Mouse (Mus musculus): Measurements from ENCODE around the gene Uimc1. TPM values are rescaled to one million over a fixed set of nuclear protein-coding genes. Genes with fewer than 3 reads are reported as not detected.

Gene Uimc1
- polyA plus RNA-seq, 1 experiment from 2014 or later: 24.9 TPM

DNA sequence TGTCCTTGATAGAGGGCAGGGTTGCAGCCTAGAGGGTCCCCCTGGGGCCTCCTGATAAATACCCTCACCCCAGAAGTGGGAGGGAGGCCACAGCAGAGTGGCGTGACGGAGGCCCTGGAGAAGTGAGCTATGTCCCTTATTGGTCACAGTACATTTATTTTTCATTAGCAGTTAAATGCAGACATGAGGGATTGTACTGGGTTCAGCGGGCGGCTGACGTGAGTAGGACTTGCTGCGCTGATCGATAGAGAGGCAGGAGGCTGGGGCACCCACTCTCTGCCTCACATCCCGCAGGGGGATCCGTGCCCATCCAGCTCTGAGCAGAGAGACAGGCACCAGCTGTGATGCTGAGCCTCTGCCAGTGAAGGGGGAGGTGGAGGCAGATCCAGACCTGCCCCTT is 112.7 kb downstream of the Uimc1 start:
- H3K4me3 ChIP-seq (ENCODE audit: low read length): no peak overlapping the region
- 0 out of 2 replicates have a peak, but pooled peaks cover 2% of the 10 kb centered on the region for H3K27me3 ChIP-seq (ENCODE audit: insufficient read depth, low read length)
- no peak overlapping the region for H3K9ac ChIP-seq (replicated peaks; ENCODE audit: low read length)
- H3K4me2 ChIP-seq (replicated peaks; ENCODE audit: low read depth, low read length): no peak overlapping the region
- H3K27ac ChIP-seq (ENCODE audit: low read length): no peak overlapping the region
- H3K4me1 ChIP-seq (ENCODE audit: insufficient read depth, low read length): peaks cover 12% of the 10 kb centered on the region
- ATAC-seq (ENCODE audit: low FRiP score, low TSS enrichment): peak; percentile 44; the same call in 1 of the 2 replicates
- H3K36me3 ChIP-seq (ENCODE audit: insufficient read depth, low read length): no peaks in the 10 kb centered on the region
- 38% methylated on average over 9 of the region's 9 CpGs for WGBS
- H3K9me3 ChIP-seq (ENCODE audit: low read length): no peaks in the 10 kb centered on the region

DNA sequence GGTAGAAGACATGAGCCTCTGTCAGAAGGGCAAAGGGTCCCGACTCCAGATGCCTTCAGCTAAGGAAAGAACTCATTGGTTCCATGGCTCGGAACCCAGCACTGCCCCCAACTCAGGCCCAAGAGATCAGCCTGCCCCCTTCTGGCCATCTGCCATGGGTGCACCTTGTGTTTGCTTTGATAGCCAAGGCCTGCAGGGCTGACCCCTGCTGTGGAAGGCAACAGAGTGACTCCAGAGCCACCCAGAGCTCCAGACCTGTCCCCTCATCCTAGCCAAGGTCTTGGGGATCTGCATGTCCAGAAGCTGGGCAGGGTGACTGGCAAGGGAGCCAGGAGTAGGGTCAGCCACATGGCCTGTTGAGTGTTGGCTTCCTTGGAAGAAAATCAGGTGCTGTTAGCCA is 116.5 kb downstream of the Uimc1 start:
- H3K36me3 ChIP-seq (ENCODE audit: insufficient read depth, low read length): no peaks in the 10 kb centered on the region
- ATAC-seq (ENCODE audit: low FRiP score, low TSS enrichment): no peak
- H3K4me3 ChIP-seq (ENCODE audit: low read length): no peak overlapping the region
- peaks cover 9% of the 10 kb centered on the region for H3K4me1 ChIP-seq (ENCODE audit: insufficient read depth, low read length)
- H3K9ac ChIP-seq (replicated peaks; ENCODE audit: low read length): no peak overlapping the region
- 0 out of 2 replicates have a peak, but pooled peaks cover 2% of the 10 kb centered on the region for H3K27me3 ChIP-seq (ENCODE audit: insufficient read depth, low read length)
- no peak overlapping the region for H3K4me2 ChIP-seq (replicated peaks; ENCODE audit: low read depth, low read length)
- no peaks in the 10 kb centered on the region for H3K9me3 ChIP-seq (ENCODE audit: low read length)
- 61% methylated on average over 2 of the region's 2 CpGs for WGBS
- H3K27ac ChIP-seq (ENCODE audit: low read length): no peak overlapping the region

DNA sequence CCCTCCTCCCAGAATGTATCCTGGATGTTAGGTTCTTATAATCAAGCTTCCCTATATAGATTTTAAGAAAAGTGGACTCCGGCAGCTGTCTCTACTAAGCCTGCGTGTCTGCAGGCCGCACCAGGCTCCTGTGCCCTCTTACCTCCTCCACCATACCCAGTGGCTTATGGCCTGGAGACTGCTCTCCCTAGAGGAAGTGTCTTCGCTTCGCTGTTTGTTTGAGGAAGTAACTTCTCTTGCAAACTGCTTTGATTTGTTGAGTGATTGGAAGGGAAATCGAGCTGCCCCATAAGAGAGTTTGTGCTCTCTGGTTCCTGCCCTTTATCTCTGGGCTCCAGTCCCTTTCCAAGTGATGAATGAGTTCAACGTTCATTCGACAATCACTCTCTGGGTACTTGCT is 117.1 kb downstream of the Uimc1 start:
- no peak for ATAC-seq (ENCODE audit: low FRiP score, low TSS enrichment)
- H3K27me3 ChIP-seq (ENCODE audit: insufficient read depth, low read length): 0 out of 2 replicates have a peak, but pooled peaks cover 2% of the 10 kb centered on the region
- WGBS: 79% methylated on average over 8 of the region's 8 CpGs
- peaks cover 9% of the 10 kb centered on the region for H3K4me1 ChIP-seq (ENCODE audit: insufficient read depth, low read length)
- H3K9ac ChIP-seq (replicated peaks; ENCODE audit: low read length): no peak overlapping the region
- H3K4me3 ChIP-seq (ENCODE audit: low read length): no peak overlapping the region
- H3K36me3 ChIP-seq (ENCODE audit: insufficient read depth, low read length): no peaks in the 10 kb centered on the region
- no peak overlapping the region for H3K27ac ChIP-seq (ENCODE audit: low read length)
- no peak overlapping the region for H3K4me2 ChIP-seq (replicated peaks; ENCODE audit: low read depth, low read length)
- no peaks in the 10 kb centered on the region for H3K9me3 ChIP-seq (ENCODE audit: low read length)

DNA sequence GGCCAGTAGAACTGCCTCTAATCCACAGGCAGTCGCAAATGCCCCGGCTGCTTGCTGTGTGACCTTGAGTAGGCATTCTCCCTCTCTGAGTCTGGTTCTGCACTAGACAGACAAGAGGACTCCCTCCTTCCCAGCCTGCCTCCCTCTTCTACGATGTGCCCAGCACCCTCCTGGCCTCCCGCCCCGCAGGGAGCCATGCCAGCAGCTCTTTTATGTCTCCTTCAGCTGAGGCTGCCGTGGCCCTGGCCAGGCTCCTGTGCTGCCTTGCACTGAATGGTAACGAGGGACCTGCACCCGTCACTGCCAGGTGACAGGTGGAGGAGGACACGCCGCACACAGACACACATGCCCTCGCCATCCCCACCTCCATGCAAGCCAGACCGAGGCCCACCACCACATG is 119.1 kb downstream of the Uimc1 start:
- Histone ChIP-seq H3K9me3 (ENCODE audit: low read length) (no peaks in the 10 kb centered on the region), H3K4me2 (replicated peaks; ENCODE audit: low read depth, low read length) (no peak overlapping the region), H3K27ac (ENCODE audit: low read length) (no peak overlapping the region), H3K36me3 (ENCODE audit: insufficient read depth, low read length) (no peaks in the 10 kb centered on the region), H3K27me3 (ENCODE audit: insufficient read depth, low read length) (0 out of 2 replicates have a peak, but pooled peaks cover 2% of the 10 kb centered on the region), H3K4me3 (ENCODE audit: low read length) (no peak overlapping the region), H3K4me1 (ENCODE audit: insufficient read depth, low read length) (no peaks in the 10 kb centered on the region), H3K9ac (replicated peaks; ENCODE audit: low read length) (no peak overlapping the region)
- 67% methylated on average over 12 of the region's 12 CpGs for WGBS
- ATAC-seq (ENCODE audit: low FRiP score, low TSS enrichment): no peak

DNA sequence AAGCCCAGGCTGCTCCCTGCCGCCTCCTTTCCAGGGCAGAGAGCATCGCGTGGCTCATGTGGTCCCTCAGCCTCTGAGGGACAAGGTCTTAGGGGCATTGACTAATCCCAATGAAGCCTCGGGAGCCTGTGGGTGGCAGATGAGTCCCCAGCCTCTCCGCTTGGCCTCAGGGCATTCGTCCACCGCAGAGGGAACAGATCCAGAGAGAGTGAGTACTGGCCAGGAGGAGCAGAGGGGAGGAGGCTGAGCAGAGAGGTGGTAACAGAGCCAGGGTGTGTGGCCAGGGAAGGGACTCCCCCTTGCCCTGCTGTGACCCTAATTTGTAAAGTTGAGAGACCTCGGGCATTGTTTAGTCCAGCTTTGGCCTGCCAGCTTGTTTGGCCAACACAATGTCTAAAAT is 121.3 kb downstream of the Uimc1 start:
- whole genome bisulfite sequencing: 59% methylated on average over 8 of the region's 8 CpGs
- no peak overlapping the region for H3K9ac ChIP-seq (replicated peaks; ENCODE audit: low read length)

More for the DNA sequence above, 121.3 kb downstream of the Uimc1 start:
- Histone ChIP-seq H3K27ac (ENCODE audit: low read length) (no peak overlapping the region), H3K4me2 (replicated peaks; ENCODE audit: low read depth, low read length) (no peak overlapping the region), H3K9me3 (ENCODE audit: low read length) (no peaks in the 10 kb centered on the region), H3K36me3 (ENCODE audit: insufficient read depth, low read length) (no peaks in the 10 kb centered on the region), H3K4me3 (ENCODE audit: low read length) (no peak overlapping the region), H3K27me3 (ENCODE audit: insufficient read depth, low read length) (0 out of 2 replicates have a peak, but pooled peaks cover 2% of the 10 kb centered on the region), H3K4me1 (ENCODE audit: insufficient read depth, low read length) (no peaks in the 10 kb centered on the region)
- no peak for ATAC-seq (ENCODE audit: low FRiP score, low TSS enrichment)

Other genes starting within 250 kb of the Uimc1 start
- 2.6 and 2.7 TPM in 2 replicates for gene Unc5a, start 150.9 kb downstream of the Uimc1 start, polyA plus RNA-seq (2015; fragmentation: Nextera tagmentation; extraction: Ambion mirVana)
- 1.0 and 1.1 TPM in 2 replicates for gene Hk3, start 78.9 kb downstream of the Uimc1 start, polyA plus RNA-seq (2015; fragmentation: Nextera tagmentation; extraction: Ambion mirVana)
- gene Zfp346, start 5.0 kb upstream of the Uimc1 start, polyA plus RNA-seq (2015; fragmentation: Nextera tagmentation; extraction: Ambion mirVana): 19.6 and 22.7 TPM in 2 replicates
- not detected in 2 replicates for gene Gm17617, start 33.2 kb upstream of the Uimc1 start, polyA plus RNA-seq (2015; fragmentation: Nextera tagmentation; extraction: Ambion mirVana)
- 21.8 and 23.0 TPM in 2 replicates for gene Fgfr4, start 52.3 kb upstream of the Uimc1 start, polyA plus RNA-seq (2015; fragmentation: Nextera tagmentation; extraction: Ambion mirVana)
- 49.6 and 58.6 TPM in 2 replicates for gene Nsd1, start 109.5 kb upstream of the Uimc1 start, polyA plus RNA-seq (2015; fragmentation: Nextera tagmentation; extraction: Ambion mirVana)
- 511 and 518 TPM in 2 replicates for gene Prelid1, start 220.2 kb upstream of the Uimc1 start, polyA plus RNA-seq (2015; fragmentation: Nextera tagmentation; extraction: Ambion mirVana)
- 91.5 and 95.5 TPM in 2 replicates for gene Rab24, start 221.6 kb upstream of the Uimc1 start, polyA plus RNA-seq (2015; fragmentation: Nextera tagmentation; extraction: Ambion mirVana)
- gene Mxd3, start 229.5 kb upstream of the Uimc1 start, polyA plus RNA-seq (2015; fragmentation: Nextera tagmentation; extraction: Ambion mirVana): 33.5 and 37.6 TPM in 2 replicates

Data from kidney, embryonic 16.5 days (tissue).